Mouse (Mus musculus) urinary bladder, postnatal 4 days (tissue): Measurements from ENCODE around the gene Ccdc142.

Experiments
- DNase-seq, 2 experiments: peaks; one replicate each; pipeline ENCODE4 v3.0.0; 2021 to 2022; ENCODE audit warnings: low spot score in 2 of 2

The Ccdc142 gene

GRCm38 (mm10) chr6:83140044-83140443 lies 38.6 kb downstream of the Ccdc142 start:
- no peak for DNase-seq

- DNase-seq: no peak
Measured at GRCm38 (mm10) chr6:83141636-83142035, 40.2 kb downstream of the Ccdc142 start.

GRCm38 (mm10) chr6:83142211-83142731 lies 40.9 kb downstream of the Ccdc142 start:
- no peak for DNase-seq

GRCm38 (mm10) chr6:83142886-83143285 lies 41.5 kb downstream of the Ccdc142 start:
- no peak for DNase-seq

GRCm38 (mm10) chr6:83145209-83145608 lies 43.8 kb downstream of the Ccdc142 start:
- no peak for DNase-seq

- no peak for DNase-seq
Measured at GRCm38 (mm10) chr6:83145805-83146204, 44.4 kb downstream of the Ccdc142 start.

- no peak for DNase-seq
Measured at GRCm38 (mm10) chr6:83147280-83147679, 45.9 kb downstream of the Ccdc142 start.

- DNase-seq: no peak
Measured at GRCm38 (mm10) chr6:83151721-83152120, 50.3 kb downstream of the Ccdc142 start.

- DNase-seq: no peak
Measured at GRCm38 (mm10) chr6:83153038-83153437, 51.6 kb downstream of the Ccdc142 start.

- no peak for DNase-seq
Measured at GRCm38 (mm10) chr6:83153485-83153884, 52.1 kb downstream of the Ccdc142 start.

- no peak for DNase-seq
Measured at GRCm38 (mm10) chr6:83155552-83156238, 54.3 kb downstream of the Ccdc142 start.

GRCm38 (mm10) chr6:83156259-83156684 lies 54.9 kb downstream of the Ccdc142 start, which contains the start of the genes Wdr54 and 1700003E16Rik:
TSS of gene Wdr54 (minus strand) at chr6:83156397.
TSS of gene 1700003E16Rik (plus strand) at chr6:83156404.
- DNase-seq: peak; percentile 48 to 68
